Mouse (Mus musculus) spleen, adult 2 months (tissue): Measurements from ENCODE around the gene Gin1. TPM values are rescaled to one million over a fixed set of nuclear protein-coding genes. Genes with fewer than 3 reads are reported as not detected.
A peak's percentile ranks its signal among the peaks of the same experiment; 100 is the strongest.

ENCODE experiments used
- DNase-seq, 2 experiments: peaks; one replicate each; pipeline versions ENCODE4 v3.0.0 to v3.0.0-alpha.2; 2012 to 2021; ENCODE audit warnings: low spot score in 2 of 2, low read depth in 1 of 2
- H3K27ac ChIP-seq: fragments of 200-500 bp; 2 replicates; pipeline ENCODE4 v1.5.1; 2012; ENCODE audit warnings: low read length, inconsistent platforms; ENCODE audit not compliant: insufficient read depth
- H3K27me3 ChIP-seq: fragments of 200-500 bp; 2 replicates; pipeline ENCODE4 v1.6.1; 2012; ENCODE audit warnings: mild to moderate bottlenecking, moderate library complexity, low read length, inconsistent platforms; ENCODE audit not compliant: control insufficient read depth, insufficient read depth
- H3K36me3 ChIP-seq: fragments of 200-500 bp; 2 replicates; pipeline ENCODE4 v1.6.1; 2012; ENCODE audit warnings: mild to moderate bottlenecking, low read length, inconsistent platforms; ENCODE audit not compliant: control insufficient read depth, insufficient read depth
- H3K4me1 ChIP-seq: fragments of 200-500 bp; 2 replicates; pipeline ENCODE4 v1.6.1; 2011; ENCODE audit warnings: inconsistent platforms; ENCODE audit not compliant: control insufficient read depth, insufficient read depth, insufficient read length
- H3K4me3 ChIP-seq: fragments of 200-500 bp; 2 replicates; pipeline ENCODE4 v1.5.1; 2011; ENCODE audit warnings: mild to moderate bottlenecking, inconsistent platforms; ENCODE audit not compliant: insufficient read depth, insufficient read length; ENCODE audit errors: extremely low read depth
- CTCF ChIP-seq: fragments of 200-500 bp; IDR thresholded peaks from 2 replicates; pipeline ENCODE4 v1.5.1; 2011; ENCODE audit warnings: mild to moderate bottlenecking, inconsistent platforms; ENCODE audit not compliant: insufficient read depth, insufficient read length, insufficient replicate concordance; ENCODE audit errors: extremely low read depth
- POLR2A ChIP-seq: fragments of 200-500 bp; IDR thresholded peaks from 2 replicates; pipeline ENCODE4 v1.6.1; 2011; ENCODE audit warnings: low read depth, low read length, inconsistent platforms
- WGBS: fragments of 180-500 bp; shearing (Covaris S2); methylation state at CpG from one replicate; pipeline ENCODE4 v1.1.7; 2018; 5-methylcytosine and 5-hydroxymethylcytosine counted together
- polyA plus RNA-seq: library from polyadenylated mRNA; depleted of rRNA; stranded (reverse); fragments of >200 nt; gene quantifications from 2 replicates; pipeline ENCODE4 v1.2.3, GENCODE M21; 2012; rRNA removed

The Gin1 gene
- 1.1 and 1.3 TPM in 2 replicates for polyA plus RNA-seq

DNA sequence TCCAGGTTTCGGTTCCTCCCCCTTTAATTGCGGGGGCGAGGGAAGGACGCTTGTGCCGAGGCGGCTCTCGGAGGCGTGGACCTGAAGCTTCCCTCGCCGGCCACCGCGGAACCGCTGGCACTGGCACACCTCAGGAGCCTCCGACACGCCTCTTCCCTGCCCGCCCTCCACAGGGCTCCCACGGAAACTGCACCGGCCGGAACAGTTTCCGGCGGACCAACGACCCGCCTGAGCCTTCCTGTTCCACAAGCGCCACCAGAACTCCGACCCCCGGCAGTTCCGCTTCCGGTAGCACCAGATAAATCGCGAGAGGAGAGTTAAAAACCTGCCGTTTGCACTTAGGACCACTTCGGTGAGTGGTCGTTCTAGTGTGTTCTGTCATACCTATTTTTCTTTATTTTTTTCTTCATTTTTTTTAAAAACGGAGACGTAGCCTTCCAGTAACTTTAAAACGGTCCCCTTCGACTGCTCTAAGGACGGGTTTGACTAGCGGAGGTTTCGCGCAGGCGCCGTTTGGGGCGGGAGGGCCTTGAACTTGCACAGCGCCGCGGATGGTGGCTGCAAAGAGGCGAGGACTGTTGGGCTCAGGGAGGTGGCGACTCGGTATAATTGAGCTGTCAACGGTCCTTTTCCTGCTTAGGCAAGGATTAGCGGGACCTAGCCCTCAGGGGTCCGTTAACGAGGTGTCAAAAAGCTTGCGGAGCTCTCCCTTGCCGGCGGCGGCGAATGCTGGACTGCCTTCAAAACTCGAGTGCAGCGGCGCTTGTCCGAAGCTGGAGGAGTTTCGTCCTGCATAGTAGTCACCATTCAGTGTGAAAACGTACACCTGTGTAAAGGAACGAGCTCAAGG lies at the start of gene Gin1, which contains the start of gene Ppip5k2:
Gin1 (plus strand) TSS at position 269 of the 850 bp plus-strand sequence.
Ppip5k2 (minus strand) TSS at position 508 of the 850 bp plus-strand sequence.
- no peaks in the 10 kb centered on the region; the same call in 1 of the 2 replicates for H3K4me1 ChIP-seq
- WGBS = under 1% methylated on average over 66 of the region's 66 CpGs

GRCm38 (mm10) chr1:97726730-97727129 lies 43.2 kb upstream of the Gin1 start:
- 89% methylated on average over 2 of the region's 2 CpGs for WGBS
- Histone ChIP-seq H3K4me1 (no peaks in the 10 kb centered on the region), H3K36me3 (peaks cover 12% of the 10 kb centered on the region), H3K27ac (no peak overlapping the region), H3K4me3 (no peak overlapping the region), H3K27me3 (no peaks in the 10 kb centered on the region)
- DNase-seq = no peak
- peak; percentile 10; the same call in 1 of the 2 replicates for TF ChIP-seq CTCF
- TF ChIP-seq POLR2A = no peak

More for the DNA sequence above, at the start of gene Gin1, which contains the start of gene Ppip5k2:
- H3K4me3 ChIP-seq = peak within 1 kb of the TSS; percentile 89
- H3K36me3 ChIP-seq = no peaks in the 10 kb centered on the region
- TF ChIP-seq POLR2A = peak; percentile 33; the same call in 1 of the 2 replicates
- 0 out of 2 replicates have a peak, but pooled peaks have one; percentile 33 for TF ChIP-seq CTCF
- peak within 1 kb of the TSS; percentile 96 for H3K27ac ChIP-seq
- no peaks in the 10 kb centered on the region for H3K27me3 ChIP-seq
- peak; percentile 89 to 94 for DNase-seq

GRCm38 (mm10) chr1:97729339-97729738 lies 40.6 kb upstream of the Gin1 start:
- Histone ChIP-seq H3K27me3 (no peaks in the 10 kb centered on the region), H3K27ac (no peak overlapping the region), H3K4me1 (no peaks in the 10 kb centered on the region), H3K4me3 (no peak overlapping the region), H3K36me3 (peaks cover 10% of the 10 kb centered on the region)
- 70% methylated on average over 1 of the region's 1 CpGs for WGBS
- TF ChIP-seq CTCF (no peak), POLR2A (no peak)
- DNase-seq = no peak

DNA sequence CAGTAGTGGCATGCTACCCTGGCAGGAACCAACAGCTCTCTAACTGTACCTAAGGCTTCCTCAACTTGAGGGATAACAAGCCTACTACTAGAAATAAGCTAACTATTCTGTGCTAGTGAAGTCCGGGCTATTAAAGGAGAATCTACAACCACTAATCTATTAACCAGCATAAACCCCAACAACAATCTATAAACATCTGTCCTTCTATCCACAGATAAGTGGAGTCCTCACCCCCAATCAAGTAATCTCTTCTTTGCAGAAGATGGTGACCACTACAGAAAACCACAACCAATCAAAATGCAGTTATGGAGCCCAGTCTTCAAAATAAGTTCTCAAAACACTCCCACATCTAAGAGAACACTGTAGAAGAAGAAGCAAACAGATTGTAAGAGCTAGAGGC lies 26.9 kb upstream of the Gin1 start:
- DNase-seq = no peak
- 88% methylated on average over 1 of the region's 1 CpGs for WGBS
- peaks cover 29% of the 10 kb centered on the region for H3K36me3 ChIP-seq
- H3K4me1 ChIP-seq = no peaks in the 10 kb centered on the region
- H3K4me3 ChIP-seq = no peak overlapping the region
- TF ChIP-seq POLR2A = no peak
- no peak for TF ChIP-seq CTCF
- H3K27me3 ChIP-seq = no peaks in the 10 kb centered on the region
- no peak overlapping the region for H3K27ac ChIP-seq

DNA sequence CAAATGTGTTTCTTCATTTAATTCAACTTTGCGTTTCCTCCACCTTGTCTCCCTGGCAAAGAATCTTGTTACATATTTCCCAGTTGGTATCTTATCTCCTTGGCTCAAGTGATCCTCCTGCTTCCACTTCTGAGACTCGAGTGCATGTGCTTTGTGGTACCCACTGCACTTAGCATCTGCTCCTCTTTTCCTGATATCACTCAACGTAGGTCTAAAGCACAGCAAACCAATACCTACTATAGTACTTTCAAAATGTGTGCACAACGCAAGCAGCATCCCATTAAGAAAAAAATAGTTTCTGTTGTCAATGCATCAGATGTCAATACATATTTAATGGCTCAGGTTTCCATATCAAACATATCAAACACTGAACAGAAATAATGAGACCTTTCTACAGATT lies 24.3 kb upstream of the Gin1 start:
- 92% methylated on average over 4 of the region's 4 CpGs for WGBS
- no peak for DNase-seq
- no peak overlapping the region for H3K4me3 ChIP-seq
- TF ChIP-seq CTCF (no peak), POLR2A (no peak)
- no peaks in the 10 kb centered on the region for H3K27me3 ChIP-seq
- H3K27ac ChIP-seq = no peak overlapping the region
- H3K4me1 ChIP-seq = no peaks in the 10 kb centered on the region
- H3K36me3 ChIP-seq = peaks cover 23% of the 10 kb centered on the region

DNA sequence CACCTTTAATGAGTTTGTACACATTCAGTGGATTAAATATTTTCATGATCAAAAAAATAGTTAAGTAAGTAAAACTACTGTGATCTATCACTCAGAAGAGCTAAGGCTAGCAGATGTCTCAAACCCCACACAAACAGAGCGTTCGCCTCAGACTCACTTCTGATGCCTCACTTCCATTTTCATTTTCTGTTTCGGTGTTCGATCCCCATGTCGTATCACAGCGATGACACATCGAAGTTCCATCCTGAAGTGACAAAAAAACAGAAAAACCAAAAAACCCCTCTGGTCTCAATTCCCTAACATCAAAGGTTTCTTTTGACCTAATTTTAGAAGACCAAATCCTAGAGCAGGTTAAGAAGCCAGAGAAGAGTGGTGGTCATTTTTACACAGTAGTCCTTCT lies 23.7 kb upstream of the Gin1 start:
- no peak for DNase-seq
- Histone ChIP-seq H3K27me3 (no peaks in the 10 kb centered on the region), H3K4me3 (no peak overlapping the region), H3K4me1 (no peaks in the 10 kb centered on the region), H3K27ac (no peak overlapping the region), H3K36me3 (peaks cover 22% of the 10 kb centered on the region)
- TF ChIP-seq CTCF (no peak), POLR2A (no peak)
- WGBS = 90% methylated on average over 7 of the region's 7 CpGs

DNA sequence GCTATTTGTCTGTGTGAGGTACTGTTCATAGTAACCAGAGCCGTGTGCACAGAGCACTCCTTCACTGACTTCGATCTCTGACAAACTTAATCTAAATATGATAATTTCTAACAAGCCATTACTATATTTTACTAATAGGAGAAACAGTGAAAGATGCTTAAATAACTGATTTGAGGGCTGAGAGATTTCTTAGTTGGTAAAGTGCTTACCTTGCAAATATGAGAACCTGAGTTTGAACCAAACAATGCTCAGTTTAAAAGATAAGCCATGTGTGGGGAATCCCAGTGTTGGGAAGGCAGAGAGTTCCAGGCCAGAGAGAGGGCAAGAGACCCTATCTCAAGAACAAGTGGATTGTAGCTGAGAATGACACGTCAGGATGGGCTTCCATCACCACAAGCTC lies 21.8 kb upstream of the Gin1 start:
- WGBS = 91% methylated on average over 3 of the region's 3 CpGs
- Histone ChIP-seq H3K27ac (no peak overlapping the region), H3K36me3 (peaks cover 20% of the 10 kb centered on the region), H3K4me3 (no peak overlapping the region), H3K4me1 (no peaks in the 10 kb centered on the region), H3K27me3 (no peaks in the 10 kb centered on the region)
- no peak for TF ChIP-seq CTCF
- TF ChIP-seq POLR2A = no peak
- no peak for DNase-seq
